Mouse (Mus musculus) liver, embryonic 15.5 days (tissue): ENCODE measurements around the gene Ppm1b. TPM values are rescaled to one million over a fixed set of nuclear protein-coding genes. Genes with fewer than 3 reads are reported as not detected.

Experiments used
- ATAC-seq: fragments of 200-750 bp; cut with Nextera tagmentation; 2 replicates; pipeline ENCODE4 v1.8.0; 2017; ENCODE audit warnings: moderate number of reproducible peaks, mild to moderate bottlenecking, moderate library complexity; ENCODE audit not compliant: insufficient read depth
- H3K27ac ChIP-seq: fragments of 300-500 bp; sonication (generic); replicated peaks from 2 replicates; pipeline ENCODE4 v1.5.1; 2015; ENCODE audit warnings: mild to moderate bottlenecking, inconsistent platforms
- H3K27me3 ChIP-seq: fragments of 300-500 bp; sonication (generic); 2 replicates; pipeline ENCODE4 v1.6.1; 2015; ENCODE audit warnings: mild to moderate bottlenecking, inconsistent platforms
- H3K36me3 ChIP-seq: fragments of 300-500 bp; sonication (generic); replicated peaks from 2 replicates; pipeline ENCODE4 v1.6.1; 2015; ENCODE audit warnings: moderate library complexity, mild to moderate bottlenecking, inconsistent platforms
- H3K4me1 ChIP-seq: fragments of 300-500 bp; sonication (generic); replicated peaks from 2 replicates; pipeline ENCODE4 v1.6.1; 2015; ENCODE audit warnings: inconsistent platforms
- H3K4me2 ChIP-seq: fragments of 300-500 bp; sonication (generic); 2 replicates; pipeline ENCODE4 v1.6.1; 2015; ENCODE audit warnings: moderate library complexity, mild to moderate bottlenecking, inconsistent platforms
- H3K4me3 ChIP-seq: fragments of 300-500 bp; sonication (generic); replicated peaks from 2 replicates; pipeline ENCODE4 v1.5.1; 2015; ENCODE audit warnings: mild to moderate bottlenecking, inconsistent platforms
- H3K9ac ChIP-seq: fragments of 300-500 bp; sonication (generic); 2 replicates; pipeline ENCODE4 v1.6.1; 2015; ENCODE audit warnings: moderate library complexity, mild to moderate bottlenecking, inconsistent platforms
- H3K9me3 ChIP-seq: fragments of 300-500 bp; sonication (generic); replicated peaks from 2 replicates; pipeline ENCODE4 v1.6.1; 2016; ENCODE audit warnings: inconsistent platforms
- WGBS: fragments of 180-500 bp; shearing (Covaris S2); methylation state at CpG from one replicate; pipeline ENCODE4 v1.1.7; 2015; ENCODE audit warnings: mixed read lengths; ENCODE audit not compliant: insufficient replicate concordance; 5-methylcytosine and 5-hydroxymethylcytosine counted together
- polyA plus RNA-seq: library from polyadenylated mRNA; unstranded; fragments of >200 nt; fragmentation: Nextera tagmentation; extraction: Ambion mirVana; gene quantifications from 2 replicates; pipeline ENCODE4 v1.2.1, GENCODE M21; 2015

The Ppm1b gene
- polyA plus RNA-seq, 1 experiment from 2014 or later: 52.7 TPM

DNA sequence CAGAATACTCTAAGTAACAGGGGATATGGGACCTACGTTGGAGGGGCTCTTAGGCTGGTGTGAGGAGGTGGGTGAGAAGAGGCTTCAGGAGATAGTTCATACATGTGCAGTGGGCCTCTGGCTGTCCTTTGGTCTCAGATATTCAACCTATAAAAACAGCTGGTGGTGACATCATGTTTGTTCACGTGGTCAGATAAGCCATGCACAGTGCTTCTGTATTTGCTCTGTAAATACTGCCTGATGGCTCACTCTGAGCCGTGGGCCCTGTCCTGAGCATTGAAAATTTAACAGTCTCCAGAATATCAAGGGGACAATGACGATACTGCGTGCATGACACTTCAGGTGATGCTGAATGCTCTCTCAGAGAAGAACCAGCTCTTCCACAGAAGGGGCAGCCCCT, 81.3 kb downstream of the Ppm1b start:
- Histone ChIP-seq H3K9ac (no peak overlapping the region), H3K4me1 (peaks cover 10% of the 10 kb centered on the region; the same call in 1 of the 2 replicates), H3K27ac (no peak overlapping the region), H3K4me2 (no peak overlapping the region), H3K9me3 (no peaks in the 10 kb centered on the region), H3K27me3 (no peaks in the 10 kb centered on the region), H3K36me3 (no peaks in the 10 kb centered on the region), H3K4me3 (no peak overlapping the region)
- WGBS: 55% methylated on average over 5 of the region's 5 CpGs
- peak; percentile 61 for ATAC-seq

- H3K4me3 ChIP-seq: no peak overlapping the region
- no peaks in the 10 kb centered on the region for H3K27me3 ChIP-seq
- no peak overlapping the region for H3K9ac ChIP-seq
- H3K9me3 ChIP-seq: no peaks in the 10 kb centered on the region
- ATAC-seq: no peak
- no peaks in the 10 kb centered on the region for H3K36me3 ChIP-seq
- no peak overlapping the region for H3K4me2 ChIP-seq
- WGBS: 62% methylated on average over 4 of the region's 4 CpGs
- peaks cover 10% of the 10 kb centered on the region; the same call in 1 of the 2 replicates for H3K4me1 ChIP-seq
- H3K27ac ChIP-seq: no peak overlapping the region
Observed at GRCm38 (mm10) chr17:85038311-85038710, 81.8 kb downstream of the Ppm1b start.

DNA sequence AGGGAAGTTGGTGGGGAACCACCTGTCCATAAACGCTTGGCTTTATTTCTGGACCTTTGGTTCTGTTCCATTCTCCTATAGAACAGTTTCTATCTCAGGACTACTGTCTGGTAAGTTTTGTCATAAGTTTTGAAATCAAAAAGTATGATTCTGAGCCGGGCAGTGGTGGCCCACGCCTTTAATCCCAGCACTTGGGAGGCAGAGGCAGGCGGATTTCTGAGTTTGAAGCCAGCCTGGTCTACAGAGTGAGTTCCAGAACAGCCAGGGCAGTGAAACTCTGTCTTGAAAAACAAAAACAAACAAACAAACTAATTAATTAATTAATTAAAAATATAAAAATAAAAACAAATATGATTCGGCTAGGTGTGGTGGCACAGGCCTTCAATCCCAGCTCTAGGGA, 82.2 kb downstream of the Ppm1b start:
- H3K27me3 ChIP-seq: no peaks in the 10 kb centered on the region
- no peaks in the 10 kb centered on the region for H3K9me3 ChIP-seq
- H3K36me3 ChIP-seq: no peaks in the 10 kb centered on the region
- H3K4me1 ChIP-seq: peaks cover 12% of the 10 kb centered on the region; the same call in 1 of the 2 replicates
- H3K4me2 ChIP-seq: no peak overlapping the region
- 79% methylated on average over 5 of the region's 5 CpGs for WGBS
- no peak for ATAC-seq
- H3K9ac ChIP-seq: no peak overlapping the region
- H3K4me3 ChIP-seq: no peak overlapping the region
- no peak overlapping the region for H3K27ac ChIP-seq

GRCm38 (mm10) chr17:85040913-85041312, 84.4 kb downstream of the Ppm1b start:
- H3K4me3 ChIP-seq: no peak overlapping the region
- H3K36me3 ChIP-seq: no peaks in the 10 kb centered on the region
- peaks cover 13% of the 10 kb centered on the region; the same call in 1 of the 2 replicates for H3K4me1 ChIP-seq
- no peak overlapping the region for H3K9ac ChIP-seq
- no peaks in the 10 kb centered on the region for H3K27me3 ChIP-seq
- ATAC-seq: peak; percentile 31; the same call in 1 of the 2 replicates
- H3K27ac ChIP-seq: peak overlapping the region; percentile 68
- no peak overlapping the region for H3K4me2 ChIP-seq
- 56% methylated on average over 7 of the region's 7 CpGs for WGBS
- H3K9me3 ChIP-seq: no peaks in the 10 kb centered on the region

DNA sequence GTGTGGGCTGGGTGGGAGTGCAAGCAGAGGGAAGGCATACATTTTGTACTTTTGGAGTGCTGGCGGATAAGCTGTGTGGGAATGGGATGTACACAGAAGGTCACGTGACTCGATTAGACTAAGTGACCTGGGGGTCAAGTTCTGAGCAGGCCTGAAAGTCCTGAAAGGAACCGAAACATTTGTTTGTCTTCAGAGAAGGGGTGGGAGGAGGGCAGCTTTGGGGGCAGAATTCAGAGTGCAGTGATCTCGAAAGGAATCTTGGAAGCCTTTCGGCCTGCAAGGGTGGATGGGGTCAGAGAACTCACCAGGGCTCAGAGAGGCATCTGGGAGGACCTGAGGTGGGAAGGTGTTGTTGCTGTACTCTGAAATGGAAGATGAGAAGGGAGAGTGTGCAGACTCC, 85.9 kb downstream of the Ppm1b start:
- H3K9ac ChIP-seq: no peak overlapping the region
- H3K4me2 ChIP-seq: no peak overlapping the region
- H3K4me3 ChIP-seq: no peak overlapping the region
- no peaks in the 10 kb centered on the region for H3K9me3 ChIP-seq
- ATAC-seq: no peak
- peaks cover 13% of the 10 kb centered on the region; the same call in 1 of the 2 replicates for H3K4me1 ChIP-seq
- H3K36me3 ChIP-seq: no peaks in the 10 kb centered on the region
- peak overlapping the region; percentile 59 for H3K27ac ChIP-seq
- 53% methylated on average over 6 of the region's 6 CpGs for WGBS
- H3K27me3 ChIP-seq: no peaks in the 10 kb centered on the region

- WGBS: 57% methylated on average over 6 of the region's 6 CpGs
- ATAC-seq: no peak
- Histone ChIP-seq H3K4me1 (peaks cover 9% of the 10 kb centered on the region; the same call in 1 of the 2 replicates), H3K9ac (no peak overlapping the region), H3K27ac (peak overlapping the region; percentile 61), H3K9me3 (no peaks in the 10 kb centered on the region), H3K4me3 (no peak overlapping the region), H3K36me3 (no peaks in the 10 kb centered on the region), H3K27me3 (no peaks in the 10 kb centered on the region), H3K4me2 (no peak overlapping the region)
Observed at GRCm38 (mm10) chr17:85043404-85043816, 86.9 kb downstream of the Ppm1b start.

- Histone ChIP-seq H3K4me3 (no peak overlapping the region), H3K27me3 (no peaks in the 10 kb centered on the region), H3K27ac (peak overlapping the region; percentile 51; the same call in 1 of the 2 replicates), H3K9ac (no peak overlapping the region), H3K4me1 (peaks cover 7% of the 10 kb centered on the region; the same call in 1 of the 2 replicates), H3K9me3 (no peaks in the 10 kb centered on the region), H3K36me3 (no peaks in the 10 kb centered on the region), H3K4me2 (no peak overlapping the region)
- no peak for ATAC-seq
- 67% methylated on average over 5 of the region's 5 CpGs for WGBS
Observed at GRCm38 (mm10) chr17:85044466-85044865, 87.9 kb downstream of the Ppm1b start.

DNA sequence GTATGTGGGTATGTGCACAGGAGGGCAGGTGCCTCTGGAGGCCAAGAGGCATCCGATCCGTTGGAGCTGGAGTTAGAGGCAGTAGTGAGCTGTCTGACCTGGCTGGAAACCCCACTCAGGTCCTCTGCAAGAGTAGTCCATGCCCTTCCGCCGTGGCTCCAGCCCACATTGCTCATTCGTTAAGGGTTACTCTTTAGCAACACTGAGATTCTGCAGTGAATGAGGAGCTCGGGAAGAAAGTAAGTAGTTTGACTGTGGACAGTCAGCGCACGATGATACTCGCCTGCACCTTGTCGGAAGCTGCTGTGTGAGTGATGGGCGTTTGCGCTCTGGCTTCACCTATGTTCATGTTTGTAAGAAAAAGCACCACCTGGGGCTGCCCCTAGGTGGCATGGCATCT, 88.6 kb downstream of the Ppm1b start:
- no peak overlapping the region for H3K9ac ChIP-seq
- WGBS: 75% methylated on average over 12 of the region's 12 CpGs
- ATAC-seq: no peak

GRCm38 (mm10) chr17:85048379-85048778, 91.8 kb downstream of the Ppm1b start:
- no peak for ATAC-seq
- H3K4me1 ChIP-seq: 0 out of 2 replicates have a peak, but pooled peaks cover 10% of the 10 kb centered on the region
- no peaks in the 10 kb centered on the region for H3K9me3 ChIP-seq
- no peaks in the 10 kb centered on the region for H3K27me3 ChIP-seq
- no peak overlapping the region for H3K9ac ChIP-seq
- H3K4me3 ChIP-seq: no peak overlapping the region
- no peaks in the 10 kb centered on the region for H3K36me3 ChIP-seq
- H3K4me2 ChIP-seq: no peak overlapping the region
- no peak overlapping the region for H3K27ac ChIP-seq
- 70% methylated on average over 5 of the region's 5 CpGs for WGBS

More for the DNA sequence above, 88.6 kb downstream of the Ppm1b start:
- no peak overlapping the region for H3K27ac ChIP-seq
- no peak overlapping the region for H3K4me2 ChIP-seq
- H3K4me3 ChIP-seq: no peak overlapping the region
- H3K9me3 ChIP-seq: no peaks in the 10 kb centered on the region
- no peaks in the 10 kb centered on the region for H3K27me3 ChIP-seq
- H3K4me1 ChIP-seq: peaks cover 7% of the 10 kb centered on the region; the same call in 1 of the 2 replicates
- H3K36me3 ChIP-seq: no peaks in the 10 kb centered on the region

DNA sequence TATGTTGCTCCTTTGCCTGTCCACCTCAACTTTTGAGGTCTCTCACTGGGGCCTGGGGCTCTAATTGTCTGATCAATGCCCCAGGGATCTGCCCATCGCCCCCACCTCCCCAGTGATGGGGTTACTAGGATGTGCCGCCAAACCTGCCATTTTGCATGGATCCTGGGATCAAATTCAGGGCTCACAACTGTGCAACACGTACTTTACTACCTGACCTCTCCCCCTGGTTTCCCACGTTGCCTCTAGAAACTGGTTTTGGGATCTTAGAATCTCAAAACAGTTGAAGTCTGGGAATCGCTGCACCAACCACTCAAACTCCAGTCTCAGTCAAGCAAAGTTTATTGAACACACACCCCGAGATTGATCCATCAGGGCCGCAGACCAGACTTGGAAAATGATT, 101.7 kb downstream of the Ppm1b start:
- WGBS: 66% methylated on average over 7 of the region's 7 CpGs
- ATAC-seq: no peak
- H3K9ac ChIP-seq: no peak overlapping the region
- H3K9me3 ChIP-seq: no peaks in the 10 kb centered on the region
- H3K36me3 ChIP-seq: peaks cover 6% of the 10 kb centered on the region; the same call in 1 of the 2 replicates
- no peak overlapping the region for H3K4me3 ChIP-seq
- no peak overlapping the region for H3K4me2 ChIP-seq
- no peak overlapping the region for H3K27ac ChIP-seq
- no peaks in the 10 kb centered on the region for H3K4me1 ChIP-seq
- H3K27me3 ChIP-seq: no peaks in the 10 kb centered on the region

- no peak for ATAC-seq
- no peaks in the 10 kb centered on the region for H3K4me1 ChIP-seq
- WGBS: 72% methylated on average over 6 of the region's 6 CpGs
- H3K4me3 ChIP-seq: no peak overlapping the region
- no peak overlapping the region for H3K27ac ChIP-seq
- H3K9ac ChIP-seq: no peak overlapping the region
- H3K4me2 ChIP-seq: no peak overlapping the region
- H3K9me3 ChIP-seq: no peaks in the 10 kb centered on the region
- no peaks in the 10 kb centered on the region for H3K27me3 ChIP-seq
- H3K36me3 ChIP-seq: peaks cover 14% of the 10 kb centered on the region
Observed at GRCm38 (mm10) chr17:85059136-85059535, 102.6 kb downstream of the Ppm1b start.

GRCm38 (mm10) chr17:85063560-85063959, 107.0 kb downstream of the Ppm1b start:
- H3K4me2 ChIP-seq: no peak overlapping the region
- no peak overlapping the region for H3K27ac ChIP-seq
- no peak overlapping the region for H3K9ac ChIP-seq
- H3K36me3 ChIP-seq: peaks cover 36% of the 10 kb centered on the region
- no peak for ATAC-seq
- no peaks in the 10 kb centered on the region for H3K9me3 ChIP-seq
- no peaks in the 10 kb centered on the region for H3K4me1 ChIP-seq
- H3K4me3 ChIP-seq: no peak overlapping the region
- 34% methylated on average over 7 of the region's 7 CpGs for WGBS
- no peaks in the 10 kb centered on the region for H3K27me3 ChIP-seq
